Mouse (Mus musculus) ES-E14 (cell line): ENCODE measurements around the gene Frem2. TPM values are rescaled to one million over a fixed set of nuclear protein-coding genes. Genes with fewer than 3 reads are reported as not detected.

Experiments used
- DNase-seq: peaks from one replicate; pipeline ENCODE4 v3.0.0-alpha.2; 2013; ENCODE audit warnings: low read depth, low spot score
- H3K27ac ChIP-seq: 2 replicates; pipeline ENCODE4 v1.5.1; 2012; ENCODE audit warnings: low read depth, mild to moderate bottlenecking, low read length, moderate library complexity, mixed read lengths; ENCODE audit not compliant: poor library complexity, insufficient read depth, severe bottlenecking
- H3K36me3 ChIP-seq: 2 replicates; pipeline ENCODE4 v1.6.1; 2012; ENCODE audit warnings: mild to moderate bottlenecking, low read length, moderate library complexity, mixed read lengths; ENCODE audit not compliant: control insufficient read depth, poor library complexity, insufficient read depth, severe bottlenecking
- H3K4me1 ChIP-seq, 2 experiments: fragments of 150-350 bp in 1 of 2; sonication (generic) in 1 of 2; 2 replicates each; pipeline ENCODE4 v1.6.1; 2012; ENCODE audit warnings: low read length in 2 of 2, mild to moderate bottlenecking in 1 of 2, mixed read lengths in 1 of 2; ENCODE audit not compliant: control insufficient read depth in 2 of 2, insufficient read depth in 2 of 2, poor library complexity in 1 of 2
- H3K4me3 ChIP-seq, 2 experiments: fragments of 150-350 bp in 1 of 2; sonication (generic) in 1 of 2; 2 replicates each; pipeline ENCODE4 v1.5.1; 2012; ENCODE audit warnings: low read length in 2 of 2, low read depth in 1 of 2, mild to moderate bottlenecking in 1 of 2, mixed read lengths in 1 of 2; ENCODE audit not compliant: insufficient read depth in 1 of 2, poor library complexity in 1 of 2, severe bottlenecking in 1 of 2
- H3K9ac ChIP-seq: 2 replicates; pipeline ENCODE4 v1.6.1; 2012; ENCODE audit warnings: low read depth, mild to moderate bottlenecking, low read length, mixed read lengths; ENCODE audit not compliant: poor library complexity, insufficient read depth, severe bottlenecking
- H3K9me3 ChIP-seq: fragments of 150-350 bp; sonication (generic); 2 replicates; pipeline ENCODE4 v1.6.1; 2012; ENCODE audit warnings: low read depth, mild to moderate bottlenecking, low read length; ENCODE audit not compliant: control insufficient read depth, insufficient read depth
- CHD2 ChIP-seq: IDR thresholded peaks from 2 replicates; pipeline ENCODE4 v1.6.1; 2014; ENCODE audit warnings: mild to moderate bottlenecking, low read depth, low read length, inconsistent platforms
- HCFC1 ChIP-seq: IDR thresholded peaks from 2 replicates; pipeline ENCODE4 v1.6.1; 2012; ENCODE audit warnings: low read length, inconsistent platforms, borderline replicate concordance; ENCODE audit not compliant: insufficient read depth
- MAFK ChIP-seq: IDR thresholded peaks from 2 replicates; pipeline ENCODE4 v1.6.1; 2014; ENCODE audit warnings: mild to moderate bottlenecking, low read depth, low read length, inconsistent platforms; ENCODE audit not compliant: insufficient read depth
- ZC3H11A ChIP-seq: IDR thresholded peaks from 2 replicates; pipeline ENCODE4 v1.6.1; 2012; ENCODE audit warnings: low read depth, mild to moderate bottlenecking, inconsistent platforms, low read length, borderline replicate concordance
- ZNF384 ChIP-seq: IDR thresholded peaks from 2 replicates; pipeline ENCODE4 v1.6.1; 2012; ENCODE audit warnings: low read depth, low read length, inconsistent platforms
- in situ Hi-C, 2 experiments: fragments of 600-800 bp; cut with MboI; formaldehyde crosslinking; loops; one replicate each; pipeline ENCODE4 v1.15.1; 2025; ENCODE audit warnings: low sequenced_read_pairs in 2 of 2, inconsistent platforms in 1 of 2; ENCODE audit not compliant: unreplicated experiment in 2 of 2
- total RNA-seq: library from RNA; depleted of rRNA; stranded (reverse); fragments of 300-350 nt; gene quantifications from 2 replicates; pipeline ENCODE4 v1.2.3, GENCODE M21; 2012

Frem2 gene
- total RNA-seq, 1 experiment, result 7.9 TPM

DNA sequence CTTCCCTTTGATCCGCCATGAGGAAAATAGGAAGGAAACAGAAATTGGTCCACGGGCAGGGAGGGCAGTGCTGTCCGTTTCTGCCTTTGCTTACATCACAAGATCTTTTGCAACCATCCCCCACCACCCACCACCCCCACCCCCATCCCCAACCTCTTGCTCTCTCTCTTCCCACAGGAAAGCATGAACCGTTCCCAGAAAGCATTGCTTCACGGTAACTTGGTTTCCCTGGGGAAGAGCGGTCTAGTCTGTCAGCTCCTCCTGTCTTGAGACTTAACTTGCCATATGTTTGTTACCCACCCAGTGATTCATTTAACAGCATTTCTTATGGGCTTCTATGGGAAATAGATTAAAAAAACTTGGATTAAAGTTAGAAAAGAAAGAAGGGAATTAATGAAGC, 85.5 kb downstream of the Frem2 start:
- in situ Hi-C loops, result no loop called here
- Histone ChIP-seq H3K36me3 (no peaks in the 10 kb centered on the region), H3K27ac (no peak overlapping the region), H3K9me3 (no peaks in the 10 kb centered on the region), H3K4me1 (no peaks in the 10 kb centered on the region; a peak in 1 of 4 replicates), H3K4me3 (no peak overlapping the region), H3K9ac (no peak overlapping the region)
- no peak for DNase-seq
- TF ChIP-seq MAFK (no peak), HCFC1 (no peak), CHD2 (no peak), ZC3H11A (no peak), ZNF384 (no peak)

GRCm38 (mm10) chr3:53564521-53564920, 92.6 kb downstream of the Frem2 start:
- no peak for TF ChIP-seq ZNF384
- TF ChIP-seq MAFK, result no peak
- no peak for TF ChIP-seq CHD2
- TF ChIP-seq HCFC1, result no peak
- no peak for TF ChIP-seq ZC3H11A
- Histone ChIP-seq H3K4me3 (no peak overlapping the region), H3K36me3 (no peaks in the 10 kb centered on the region), H3K9ac (no peak overlapping the region), H3K27ac (no peak overlapping the region), H3K9me3 (no peaks in the 10 kb centered on the region), H3K4me1 (peaks cover 0 to 12% of the 10 kb centered on the region in 2 experiments; a peak in 3 of 4 replicates)
- in situ Hi-C loops, result no loop called here
- DNase-seq, result no peak

DNA sequence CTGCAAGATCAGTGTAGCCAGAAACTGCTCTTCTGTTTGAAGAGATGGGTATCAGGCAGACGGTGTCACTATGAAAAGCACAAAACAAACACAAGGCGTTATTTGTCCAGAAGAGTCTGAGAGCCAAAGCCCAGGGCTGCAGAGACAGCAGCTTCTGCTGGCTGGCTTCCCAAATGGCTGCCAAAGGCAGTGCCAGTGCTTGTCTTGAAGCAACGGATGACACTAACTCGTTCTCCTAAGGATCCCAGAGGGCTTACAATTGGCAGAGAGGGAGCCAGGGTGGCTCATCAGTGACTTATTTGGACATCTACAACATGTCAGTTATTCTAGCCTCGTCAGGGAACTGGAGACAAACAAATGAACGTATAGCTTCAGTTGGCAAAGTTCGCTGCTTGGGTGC, 93.4 kb downstream of the Frem2 start:
- H3K9ac ChIP-seq, result no peak overlapping the region
- H3K27ac ChIP-seq, result no peak overlapping the region
- in situ Hi-C loops, result no loop called here
- TF ChIP-seq CHD2, result no peak
- no peak for TF ChIP-seq ZNF384
- TF ChIP-seq ZC3H11A, result no peak
- TF ChIP-seq HCFC1, result no peak
- TF ChIP-seq MAFK, result no peak
- no peaks in the 10 kb centered on the region for H3K36me3 ChIP-seq
- DNase-seq, result no peak
- H3K4me3 ChIP-seq, result no peak overlapping the region
- peaks cover 0 to 12% of the 10 kb centered on the region in 2 experiments; a peak in 3 of 4 replicates for H3K4me1 ChIP-seq
- no peaks in the 10 kb centered on the region for H3K9me3 ChIP-seq

DNA sequence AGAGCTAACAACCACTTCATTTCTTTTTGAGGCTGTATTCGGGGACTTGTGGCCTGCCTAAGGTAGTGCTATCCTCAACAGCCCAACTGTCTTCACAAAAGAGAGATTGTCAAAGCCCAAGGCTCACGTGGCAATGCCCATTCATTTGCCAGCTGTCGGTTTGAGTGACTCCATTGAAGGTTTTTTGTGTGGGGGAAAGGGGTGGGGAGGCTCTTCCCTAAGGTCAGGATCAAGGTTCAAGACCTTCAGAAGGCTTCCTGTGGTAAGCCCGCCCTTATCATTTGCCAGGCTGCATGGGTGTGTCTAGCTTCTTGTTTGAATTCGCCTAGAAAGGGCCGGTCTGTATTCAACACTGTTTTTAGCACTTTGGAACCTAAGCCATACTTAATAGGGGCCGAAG, 95.3 kb downstream of the Frem2 start:
- H3K36me3 ChIP-seq, result no peaks in the 10 kb centered on the region
- TF ChIP-seq HCFC1, result no peak
- no peak for TF ChIP-seq ZC3H11A
- TF ChIP-seq MAFK, result no peak
- TF ChIP-seq ZNF384, result no peak
- no peak for TF ChIP-seq CHD2
- 0 out of 4 replicates have a peak overlapping the region, but pooled peaks of 1 of the 2 experiments have one; percentile 12 for H3K4me3 ChIP-seq
- H3K9me3 ChIP-seq, result no peaks in the 10 kb centered on the region
- no peak for DNase-seq
- no peak overlapping the region for H3K9ac ChIP-seq
- peaks cover 0 to 12% of the 10 kb centered on the region in 2 experiments; a peak in 3 of 4 replicates for H3K4me1 ChIP-seq
- H3K27ac ChIP-seq, result no peak overlapping the region
- in situ Hi-C loops, result no loop called here

GRCm38 (mm10) chr3:53559056-53559455, 98.1 kb downstream of the Frem2 start:
- Histone ChIP-seq H3K4me1 (peaks cover 7 to 16% of the 10 kb centered on the region in 2 experiments), H3K4me3 (no peak overlapping the region), H3K36me3 (no peaks in the 10 kb centered on the region), H3K27ac (no peak overlapping the region), H3K9me3 (no peaks in the 10 kb centered on the region), H3K9ac (no peak overlapping the region)
- TF ChIP-seq ZC3H11A (no peak), HCFC1 (no peak), ZNF384 (no peak), CHD2 (no peak), MAFK (no peak)
- in situ Hi-C loops, result no loop called here
- DNase-seq, result no peak
